In genomic region chr2:53106056-53106455, GRCm38 (mm10) we compare ENCODE assay signal across 26 mouse cellular contexts.
A peak's percentile ranks its signal among the peaks of the same experiment; 100 is the strongest.
DNase-seq lines count a peak whose midpoint lies in the region; ATAC-seq lines count a peak whose summit lies in the region.
"Had no signal": no experiment of that assay in that cellular context is flagged by ENCODE, and none has a peak within 500 bp of the region (broad histone marks: within the 10 kb centered on the region; RNA-seq: fewer than 3 reads in every experiment).

No protein-coding gene starts in this region.

- DNase-seq in forebrain, embryonic 10.5 days (ENCODE audit: extremely low spot score, low spot score): no peak
- peak; percentile 68 for DNase-seq in heart, adult 11 months
- no peak for DNase-seq in heart, adult 8-10 months (ENCODE audit: low spot score)
- no peak for DNase-seq in thymus, postnatal 10 days (ENCODE audit: low spot score in 2 of 2)
- DNase-seq: adrenal gland, adult 8-10 months; cerebellum, adult 11-12 months; cerebellum, adult 9-11 months; kidney, adult 18-20 months; kidney, postnatal 36 days; right cerebral cortex, postnatal 14 days; thymus, postnatal 14 days had no signal

- H3K4me3 ChIP-seq in forebrain, embryonic 13.5 days: no peak overlapping the region
- H3K4me3 ChIP-seq in forebrain, embryonic 10.5 days: no peak overlapping the region
- H3K4me3 ChIP-seq in midbrain, embryonic 16.5 days (ENCODE audit: low read depth, low read length): no peak overlapping the region
- no peak overlapping the region for H3K4me3 ChIP-seq in midbrain, embryonic 13.5 days (replicated peaks)
- H3K4me3 ChIP-seq: embryonic facial prominence, embryonic 13.5 days; heart, embryonic 15.5 days; kidney, embryonic 15.5 days; layer of hippocampus, adult 2 months; left cerebral cortex, adult 2 months; limb, embryonic 12.5 days; liver, embryonic 15.5 days; megakaryocyte, embryonic 14.5 days; midbrain, embryonic 12.5 days; stomach, embryonic 15.5 days had no signal

- no peaks in the 10 kb centered on the region for H3K9me3 ChIP-seq in forebrain, embryonic 13.5 days (replicated peaks)
- no peaks in the 10 kb centered on the region for H3K9me3 ChIP-seq in forebrain, embryonic 10.5 days
- H3K9me3 ChIP-seq in midbrain, embryonic 16.5 days (replicated peaks; ENCODE audit: control insufficient read depth, low read length, poor library complexity, severe bottlenecking): no peaks in the 10 kb centered on the region
- no peaks in the 10 kb centered on the region for H3K9me3 ChIP-seq in midbrain, embryonic 13.5 days
- H3K9me3 ChIP-seq: embryonic facial prominence, embryonic 13.5 days; heart, embryonic 15.5 days; kidney, embryonic 15.5 days; limb, embryonic 12.5 days; liver, embryonic 15.5 days; megakaryocyte, embryonic 14.5 days; midbrain, embryonic 12.5 days; stomach, embryonic 15.5 days had no signal

- no peak overlapping the region for H3K9ac ChIP-seq in forebrain, embryonic 13.5 days
- H3K9ac ChIP-seq in midbrain, embryonic 16.5 days (ENCODE audit: low read depth, low read length): no peak overlapping the region
- no peak overlapping the region for H3K9ac ChIP-seq in midbrain, embryonic 13.5 days (replicated peaks)
- H3K9ac ChIP-seq: embryonic facial prominence, embryonic 13.5 days; heart, embryonic 15.5 days; kidney, embryonic 15.5 days; limb, embryonic 12.5 days; liver, embryonic 15.5 days; midbrain, embryonic 12.5 days; stomach, embryonic 15.5 days had no signal

- no peaks in the 10 kb centered on the region for H3K4me1 ChIP-seq in forebrain, embryonic 13.5 days
- H3K4me1 ChIP-seq in forebrain, embryonic 10.5 days: no peaks in the 10 kb centered on the region
- H3K4me1 ChIP-seq in midbrain, embryonic 16.5 days (ENCODE audit: control insufficient read depth, insufficient read depth, low read length): 0 out of 2 replicates have a peak, but pooled peaks cover 3% of the 10 kb centered on the region
- H3K4me1 ChIP-seq in midbrain, embryonic 13.5 days (replicated peaks): no peaks in the 10 kb centered on the region
- H3K4me1 ChIP-seq: embryonic facial prominence, embryonic 13.5 days; heart, embryonic 15.5 days; kidney, embryonic 15.5 days; limb, embryonic 12.5 days; liver, embryonic 15.5 days; megakaryocyte, embryonic 14.5 days; midbrain, embryonic 12.5 days; stomach, embryonic 15.5 days had no signal

- peak; percentile 95 for ATAC-seq in forebrain, embryonic 13.5 days
- peak; percentile 42; the same call in 1 of the 2 replicates for ATAC-seq in midbrain, embryonic 16.5 days
- no peak for ATAC-seq in midbrain, embryonic 13.5 days
- ATAC-seq: activated CD4-positive, CD25-positive, alpha-beta regulatory T cell, adult 4 months had no signal

- H3K27ac ChIP-seq in forebrain, embryonic 13.5 days: no peak overlapping the region; the same call in 1 of the 2 replicates
- H3K27ac ChIP-seq in forebrain, embryonic 10.5 days: no peak overlapping the region
- H3K27ac ChIP-seq in midbrain, embryonic 16.5 days (ENCODE audit: low read length): no peak overlapping the region
- H3K27ac ChIP-seq in midbrain, embryonic 13.5 days: no peak overlapping the region
- H3K27ac ChIP-seq: embryonic facial prominence, embryonic 13.5 days; heart, embryonic 15.5 days; kidney, embryonic 15.5 days; layer of hippocampus, adult 2 months; left cerebral cortex, adult 2 months; limb, embryonic 12.5 days; liver, embryonic 15.5 days; midbrain, embryonic 12.5 days; stomach, embryonic 15.5 days had no signal

- WGBS in forebrain, embryonic 13.5 days: 83% methylated on average over 7 of the region's 7 CpGs
- 92% methylated on average over 7 of the region's 7 CpGs for WGBS in forebrain, embryonic 10.5 days
- 92% methylated on average over 7 of the region's 7 CpGs for WGBS in midbrain, embryonic 16.5 days
- 91% methylated on average over 7 of the region's 7 CpGs for whole genome bisulfite sequencing in midbrain, embryonic 13.5 days

- H3K4me2 ChIP-seq in forebrain, embryonic 13.5 days: no peak overlapping the region
- no peak overlapping the region for H3K4me2 ChIP-seq in midbrain, embryonic 16.5 days (ENCODE audit: low read length)
- no peak overlapping the region for H3K4me2 ChIP-seq in midbrain, embryonic 13.5 days (replicated peaks)
- H3K4me2 ChIP-seq: embryonic facial prominence, embryonic 13.5 days; heart, embryonic 15.5 days; kidney, embryonic 15.5 days; limb, embryonic 12.5 days; liver, embryonic 15.5 days; midbrain, embryonic 12.5 days; stomach, embryonic 15.5 days had no signal

- no peaks in the 10 kb centered on the region for H3K27me3 ChIP-seq in forebrain, embryonic 13.5 days
- H3K27me3 ChIP-seq in forebrain, embryonic 10.5 days (ENCODE audit: poor library complexity, severe bottlenecking): no peaks in the 10 kb centered on the region
- no peaks in the 10 kb centered on the region for H3K27me3 ChIP-seq in midbrain, embryonic 16.5 days (ENCODE audit: control insufficient read depth, insufficient read depth, low read depth, low read length)
- no peaks in the 10 kb centered on the region for H3K27me3 ChIP-seq in midbrain, embryonic 13.5 days
- H3K27me3 ChIP-seq: CH12.LX; embryonic facial prominence, embryonic 13.5 days; heart, embryonic 15.5 days; kidney, embryonic 15.5 days; limb, embryonic 12.5 days; liver, embryonic 15.5 days; midbrain, embryonic 12.5 days; stomach, embryonic 15.5 days had no signal

- peaks cover 82% of the 10 kb centered on the region for H3K36me3 ChIP-seq in forebrain, embryonic 13.5 days (ENCODE audit: poor library complexity, severe bottlenecking)
- peaks cover 95% of the 10 kb centered on the region for H3K36me3 ChIP-seq in forebrain, embryonic 10.5 days (replicated peaks)
- H3K36me3 ChIP-seq in midbrain, embryonic 16.5 days (ENCODE audit: control insufficient read depth, insufficient read depth, low read length): peaks cover 17% of the 10 kb centered on the region
- H3K36me3 ChIP-seq in midbrain, embryonic 13.5 days: peaks cover 78% of the 10 kb centered on the region
- H3K36me3 ChIP-seq: heart, embryonic 15.5 days; liver, embryonic 15.5 days had no signal
